Mouse (Mus musculus): ENCODE data around the gene Znrf2.

Znrf2 gene

GRCm38 (mm10) chr6:54816388-54817065 lies at the start of gene Znrf2:
TSS of gene Znrf2 (plus strand) at chr6:54816916.
- peak; percentile 93 to 95 for DNase-seq

- no peak for DNase-seq
Observed at GRCm38 (mm10) chr6:54767746-54768145, 49.0 kb upstream of the Znrf2 start.

DNA sequence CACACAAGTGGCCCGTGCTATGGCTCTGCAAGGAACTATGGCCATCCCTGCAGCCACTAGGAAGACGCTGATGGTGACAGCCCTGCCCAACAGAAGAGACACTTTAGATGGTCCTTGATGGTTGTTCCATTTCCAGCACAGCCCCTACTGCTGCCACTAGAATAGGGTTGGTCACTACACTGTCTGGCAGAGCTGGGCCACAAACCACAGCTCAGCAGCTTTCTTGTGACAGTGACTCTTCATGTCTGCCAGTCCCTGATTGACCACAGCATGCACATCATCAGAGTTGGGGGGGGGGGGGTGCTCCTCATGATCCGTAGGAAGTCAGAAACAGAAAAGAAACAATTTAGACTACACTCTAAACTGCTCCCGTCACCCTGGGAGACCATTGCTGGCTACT lies 46.0 kb upstream of the Znrf2 start:
- DNase-seq: no peak

- no peak for DNase-seq
Observed at GRCm38 (mm10) chr6:54771171-54771570, 45.5 kb upstream of the Znrf2 start.

GRCm38 (mm10) chr6:54772078-54772477 lies 44.6 kb upstream of the Znrf2 start:
- no peak for DNase-seq

DNA sequence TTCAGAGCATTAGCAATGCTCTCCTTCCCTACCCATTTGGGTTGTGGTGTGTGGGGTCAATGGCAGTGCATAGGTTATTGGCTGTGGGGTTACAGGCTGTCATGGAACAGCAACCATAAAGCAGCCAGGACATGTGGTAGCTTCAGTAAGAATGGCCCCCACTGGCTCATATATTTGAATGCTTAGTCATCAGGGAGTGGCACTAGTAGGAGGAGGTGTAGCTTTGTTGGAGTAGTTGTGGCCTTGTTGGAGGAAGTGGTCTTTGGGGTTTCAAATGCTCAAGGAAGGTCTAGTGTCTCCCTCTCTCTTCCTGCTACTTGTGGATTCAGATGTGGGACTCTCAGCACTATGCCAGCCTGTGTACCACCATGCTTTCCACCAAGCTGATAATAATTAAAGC lies 41.0 kb upstream of the Znrf2 start:
- DNase-seq: no peak

DNA sequence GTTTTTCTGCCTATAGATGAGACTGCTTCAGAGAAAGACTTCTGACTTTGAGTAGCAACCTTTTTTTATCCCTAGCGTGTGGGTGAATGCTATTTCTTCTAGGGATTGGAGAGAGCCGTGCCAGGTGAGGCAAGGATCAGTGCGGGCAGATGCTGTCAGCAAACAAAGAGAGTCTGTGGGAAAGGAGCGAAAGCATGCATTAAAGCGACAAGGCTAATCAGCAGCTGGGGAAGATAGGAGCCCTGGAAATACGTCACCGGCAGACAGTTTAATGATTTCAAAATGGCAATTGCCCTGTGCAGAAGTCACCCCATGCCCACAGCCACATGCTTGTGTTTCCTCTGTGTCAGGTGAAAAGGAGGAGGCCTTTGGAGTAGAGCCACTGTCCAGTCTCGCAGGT lies 39.1 kb upstream of the Znrf2 start:
- DNase-seq: no peak

DNA sequence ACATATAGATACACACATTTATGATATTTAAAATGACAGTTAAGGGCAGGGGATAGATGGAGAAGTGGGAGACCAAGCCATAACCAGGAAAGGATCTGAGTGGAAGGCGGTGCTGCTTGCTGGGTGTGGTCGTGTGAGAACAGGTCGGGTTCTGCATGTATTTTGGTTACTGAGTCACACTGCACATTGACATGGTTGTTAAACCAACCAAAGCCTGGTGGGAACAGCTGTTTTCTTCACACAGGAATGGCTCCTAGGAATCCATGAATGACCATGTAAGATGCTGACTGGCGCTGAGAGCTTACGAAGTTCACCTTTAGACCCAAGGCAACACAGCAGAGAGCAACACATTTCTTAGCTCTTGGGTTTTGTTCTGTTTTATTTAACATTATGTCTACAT lies 36.7 kb upstream of the Znrf2 start:
- DNase-seq: no peak

- DNase-seq: no peak
Observed at GRCm38 (mm10) chr6:54780569-54781304, 36.0 kb upstream of the Znrf2 start.

DNA sequence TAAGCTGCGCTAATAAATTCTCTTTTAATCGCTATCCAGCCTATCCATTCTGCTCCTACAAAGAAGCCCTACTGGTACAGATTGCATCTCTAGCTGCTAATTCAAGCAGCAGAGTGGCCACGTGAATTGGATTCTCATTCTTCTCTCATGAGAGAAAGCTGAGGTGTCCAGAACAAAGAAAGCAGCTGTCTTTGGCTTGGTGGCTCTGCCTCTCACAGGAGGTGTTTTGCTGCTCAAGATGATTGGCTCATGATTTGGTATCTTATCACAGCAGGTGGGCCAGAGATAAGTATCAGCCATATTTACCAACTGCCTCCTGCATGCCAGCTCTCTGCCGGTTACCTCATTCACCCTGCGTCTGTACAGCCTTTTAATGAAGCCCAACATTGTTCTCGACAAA lies 34.8 kb upstream of the Znrf2 start:
- DNase-seq: no peak

GRCm38 (mm10) chr6:54785098-54785730 lies 31.5 kb upstream of the Znrf2 start:
- DNase-seq: no peak

- no peak for DNase-seq
Observed at GRCm38 (mm10) chr6:54786766-54787165, 29.9 kb upstream of the Znrf2 start.

- DNase-seq: no peak
Observed at GRCm38 (mm10) chr6:54788493-54788892, 28.2 kb upstream of the Znrf2 start.

- DNase-seq: no peak
Observed at GRCm38 (mm10) chr6:54789139-54789538, 27.6 kb upstream of the Znrf2 start.

DNA sequence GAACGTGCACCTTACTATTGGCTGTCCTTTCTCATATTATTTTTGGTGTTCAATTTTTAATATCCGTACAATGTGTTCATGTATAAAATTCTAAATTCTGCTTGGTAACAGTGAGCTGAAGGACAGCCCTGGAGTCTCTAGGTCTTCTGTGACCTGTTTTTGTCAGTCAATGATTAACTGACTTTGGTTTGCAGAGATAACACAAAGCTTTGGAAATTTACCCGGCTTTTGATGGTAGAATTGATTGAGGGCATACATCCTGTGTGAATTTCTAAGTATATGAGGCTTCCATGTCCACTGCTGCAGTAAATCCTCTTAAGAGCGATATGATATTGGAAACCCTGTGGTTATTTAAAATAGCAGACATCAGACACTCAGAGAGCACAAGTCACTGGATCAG lies 26.6 kb upstream of the Znrf2 start:
- no peak for DNase-seq

GRCm38 (mm10) chr6:54793853-54794252 lies 22.9 kb upstream of the Znrf2 start:
- DNase-seq: no peak

DNA sequence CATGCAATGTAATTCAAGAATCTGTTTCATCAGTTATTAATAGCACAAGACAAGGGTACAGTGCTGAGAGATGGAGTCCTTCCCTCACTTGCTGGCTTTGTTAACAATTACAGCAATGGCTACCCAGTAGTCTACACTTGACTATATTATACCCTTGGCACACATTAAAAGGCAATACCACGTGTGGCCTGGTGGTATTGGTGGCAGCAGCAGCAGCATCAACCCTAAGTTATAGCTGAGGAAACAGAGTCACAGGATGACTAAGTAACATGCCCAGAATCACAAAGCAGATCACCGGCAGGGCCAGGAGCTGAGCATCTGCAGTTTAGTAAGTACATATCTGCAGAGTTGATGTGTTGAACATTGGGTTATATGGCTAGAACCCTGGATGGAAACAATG lies 22.3 kb upstream of the Znrf2 start:
- DNase-seq: no peak

- DNase-seq: no peak
Observed at GRCm38 (mm10) chr6:54794991-54795390, 21.7 kb upstream of the Znrf2 start.

- DNase-seq: no peak
Observed at GRCm38 (mm10) chr6:54795971-54796370, 20.7 kb upstream of the Znrf2 start.

GRCm38 (mm10) chr6:54802348-54802747 lies 14.4 kb upstream of the Znrf2 start:
- DNase-seq: peak; percentile 50 to 56

- no peak for DNase-seq
Observed at GRCm38 (mm10) chr6:54804066-54804864, 12.5 kb upstream of the Znrf2 start.

DNA sequence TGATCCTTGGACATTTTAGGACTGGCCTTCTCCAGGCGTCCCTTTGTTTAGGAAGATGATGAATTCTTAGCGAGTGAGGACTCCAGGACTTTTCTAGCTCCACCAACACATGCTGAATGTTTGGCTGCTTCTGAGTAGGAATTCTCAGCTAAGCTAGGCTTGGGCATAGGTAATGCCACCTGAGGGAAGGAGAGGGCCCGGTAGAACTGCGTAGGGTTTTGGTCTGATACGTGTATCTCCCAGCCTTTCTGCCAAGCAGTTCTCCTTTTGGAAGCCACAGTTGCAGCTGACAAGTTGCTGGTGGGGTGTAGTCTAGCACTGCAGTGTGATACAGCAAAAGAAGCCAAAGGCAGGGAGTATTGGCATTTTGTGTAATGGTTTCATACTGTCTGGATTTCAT lies 10.9 kb upstream of the Znrf2 start:
- DNase-seq: no peak
